Mouse (Mus musculus) intestine, postnatal 0 days (tissue): ENCODE results near the gene Spaca7. TPM values are rescaled to one million over a fixed set of nuclear protein-coding genes. Genes with fewer than 3 reads are reported as not detected.

Experiments used
- ATAC-seq: fragments of 200-750 bp; cut with Nextera tagmentation; 2 replicates; pipeline ENCODE4 v1.8.0; 2017; ENCODE audit warnings: mild to moderate bottlenecking, moderate TSS enrichment, moderate library complexity
- H3K27ac ChIP-seq: fragments of 300-500 bp; sonication (generic); 2 replicates; pipeline ENCODE4 v1.5.1; 2014; ENCODE audit warnings: mild to moderate bottlenecking, low read depth, low read length, moderate library complexity
- H3K27me3 ChIP-seq: fragments of 300-500 bp; sonication (generic); replicated peaks from 2 replicates; pipeline ENCODE4 v1.6.1; 2014; ENCODE audit warnings: low read length, mixed read lengths; ENCODE audit not compliant: control insufficient read depth, insufficient read depth
- H3K36me3 ChIP-seq: fragments of 300-500 bp; sonication (generic); 2 replicates; pipeline ENCODE4 v1.6.1; 2014; ENCODE audit warnings: mild to moderate bottlenecking, moderate library complexity; ENCODE audit not compliant: control insufficient read depth, insufficient read depth
- H3K4me1 ChIP-seq: fragments of 300-500 bp; sonication (generic); replicated peaks from 2 replicates; pipeline ENCODE4 v1.6.1; 2014; ENCODE audit warnings: antibody characterized with exemption, low read length, mixed read lengths; ENCODE audit not compliant: control insufficient read depth, insufficient read depth
- H3K4me2 ChIP-seq: fragments of 300-500 bp; sonication (generic); replicated peaks from 2 replicates; pipeline ENCODE4 v1.6.1; 2014; ENCODE audit warnings: low read depth, mild to moderate bottlenecking, moderate library complexity
- H3K4me3 ChIP-seq: fragments of 300-500 bp; sonication (generic); 2 replicates; pipeline ENCODE4 v1.5.1; 2014; ENCODE audit warnings: low read depth, low read length
- H3K9ac ChIP-seq: fragments of 300-500 bp; sonication (generic); 2 replicates; pipeline ENCODE4 v1.6.1; 2014; ENCODE audit warnings: mild to moderate bottlenecking, low read depth, low read length
- H3K9me3 ChIP-seq: fragments of 300-500 bp; sonication (generic); 2 replicates; pipeline ENCODE4 v1.6.1; 2016; ENCODE audit warnings: mixed run types; ENCODE audit not compliant: control insufficient read depth
- CTCF ChIP-seq: sonication (generic); IDR thresholded peaks from 2 replicates; pipeline ENCODE4 v1.5.1; 2016; ENCODE audit warnings: low read depth, mild to moderate bottlenecking, control low read depth, antibody characterized with exemption, moderate library complexity
- WGBS: fragments of 180-500 bp; shearing (Covaris S2); extraction: QIAGEN DNeasy Blood & Tissue Kit; methylation state at CpG from one replicate; pipeline ENCODE4 v1.1.7; 2014; 5-methylcytosine and 5-hydroxymethylcytosine counted together
- polyA plus RNA-seq: library from polyadenylated mRNA; unstranded; fragments of >200 nt; fragmentation: Nextera tagmentation; extraction: Ambion mirVana; gene quantifications from 2 replicates; pipeline ENCODE4 v1.2.1, GENCODE M21; 2015

Gene Spaca7
- polyA plus RNA-seq, result 0.29 and 0.50 TPM in 2 replicates

DNA sequence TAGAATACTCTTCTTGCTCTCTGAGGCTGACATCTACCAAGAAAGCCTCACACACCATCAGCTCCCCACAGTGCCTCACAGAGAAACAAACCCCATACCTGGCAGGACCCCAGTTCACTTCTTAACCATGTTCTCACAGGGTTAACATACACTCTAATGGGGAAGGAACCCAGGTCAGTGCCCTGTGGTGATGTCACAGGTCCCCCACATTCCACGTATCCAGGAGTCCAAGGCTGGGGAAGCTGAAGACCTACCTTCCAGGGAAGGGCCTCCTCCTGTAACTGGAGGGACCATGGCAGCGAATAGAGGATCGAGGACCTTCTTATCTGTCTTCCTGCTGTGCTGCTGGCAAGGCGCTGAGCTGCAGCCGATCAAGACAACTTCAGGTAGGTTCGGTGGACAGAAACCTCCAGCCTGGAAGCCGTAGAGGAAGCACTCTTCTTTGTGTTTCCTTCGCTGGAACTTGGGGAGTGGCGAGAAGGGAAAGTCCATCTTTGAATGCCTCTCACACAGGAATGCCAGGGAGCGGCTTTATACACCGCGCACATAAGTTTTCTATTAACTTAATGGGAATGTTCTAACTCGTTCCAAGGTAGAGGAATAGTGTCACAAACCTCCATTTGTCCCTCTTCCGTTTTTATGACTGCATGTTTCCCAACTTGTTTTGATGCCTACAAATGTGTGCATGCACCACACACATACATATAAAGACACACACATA lies at the start of gene Spaca7:
TSS of gene Spaca7 (plus strand) at position 216 of the 721 bp plus-strand sequence.
- Histone ChIP-seq H3K36me3 (no peaks in the 10 kb centered on the region), H3K27ac (no peak within 1 kb of the TSS), H3K27me3 (no peaks in the 10 kb centered on the region), H3K4me3 (no peak within 1 kb of the TSS), H3K9ac (no peak within 1 kb of the TSS), H3K4me1 (no peaks in the 10 kb centered on the region), H3K4me2 (peak within 1 kb of the TSS; percentile 38), H3K9me3 (no peaks in the 10 kb centered on the region)
- ATAC-seq, result peak; percentile 86
- TF ChIP-seq CTCF, result no peak
- 30% methylated on average over 14 of the region's 14 CpGs for WGBS

DNA sequence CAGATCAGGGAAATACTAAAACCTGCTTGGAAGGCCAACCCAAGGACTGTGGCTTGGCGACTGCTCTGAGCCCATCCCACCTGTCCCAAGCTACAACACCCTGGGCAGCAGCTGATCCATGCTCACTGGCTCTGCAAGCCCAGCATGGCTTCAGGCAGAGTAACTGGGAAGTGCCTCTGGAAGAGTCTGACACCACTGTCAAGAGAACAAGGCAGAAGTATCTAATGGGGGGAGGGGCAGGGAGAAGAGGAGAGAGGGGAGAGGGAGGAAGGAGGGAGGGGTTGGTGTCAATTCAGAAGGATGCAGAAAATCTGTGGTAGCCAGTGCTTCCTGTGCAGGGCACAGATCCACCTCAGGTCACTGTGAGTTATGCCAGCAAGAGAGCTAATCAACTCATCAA lies 48.5 kb upstream of the Spaca7 start:
- no peak for TF ChIP-seq CTCF

DNA sequence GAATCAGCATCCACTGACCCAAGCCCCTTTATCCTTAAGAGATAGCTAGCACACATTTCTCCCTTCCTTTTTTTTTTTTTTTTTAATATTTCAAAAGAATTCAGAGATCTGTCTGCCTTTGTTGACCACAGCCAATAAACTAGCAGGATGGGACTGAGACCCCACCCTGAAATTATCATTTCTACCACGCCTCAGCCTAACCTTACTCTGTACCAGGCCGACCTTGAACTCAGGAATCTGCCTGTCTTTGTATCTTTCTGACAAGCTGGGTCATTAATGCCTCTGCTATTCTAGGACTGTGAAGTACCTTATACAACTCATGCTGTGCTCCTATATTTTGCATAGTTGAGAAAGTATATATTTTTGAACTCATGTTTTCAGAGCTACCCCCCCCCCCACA lies 44.2 kb upstream of the Spaca7 start:
- H3K9me3 ChIP-seq, result no peaks in the 10 kb centered on the region
- 0 out of 2 replicates have a peak, but pooled peaks cover 2% of the 10 kb centered on the region for H3K27me3 ChIP-seq
- H3K4me2 ChIP-seq, result no peak overlapping the region
- no peaks in the 10 kb centered on the region for H3K36me3 ChIP-seq
- H3K4me1 ChIP-seq, result no peaks in the 10 kb centered on the region
- 63% methylated on average over 2 of the region's 2 CpGs for WGBS
- no peak overlapping the region for H3K27ac ChIP-seq
- H3K4me3 ChIP-seq, result no peak overlapping the region
- ATAC-seq, result no peak
- no peak overlapping the region for H3K9ac ChIP-seq
- TF ChIP-seq CTCF, result no peak

More for the DNA sequence above, 48.5 kb upstream of the Spaca7 start:
- Histone ChIP-seq H3K4me2 (no peak overlapping the region), H3K27ac (no peak overlapping the region), H3K9ac (no peak overlapping the region), H3K4me3 (no peak overlapping the region), H3K4me1 (no peaks in the 10 kb centered on the region), H3K27me3 (0 out of 2 replicates have a peak, but pooled peaks cover 2% of the 10 kb centered on the region), H3K36me3 (no peaks in the 10 kb centered on the region), H3K9me3 (0 out of 2 replicates have a peak, but pooled peaks cover 4% of the 10 kb centered on the region)
- no peak for ATAC-seq
- 8% methylated on average over 1 of the region's 1 CpGs for WGBS

DNA sequence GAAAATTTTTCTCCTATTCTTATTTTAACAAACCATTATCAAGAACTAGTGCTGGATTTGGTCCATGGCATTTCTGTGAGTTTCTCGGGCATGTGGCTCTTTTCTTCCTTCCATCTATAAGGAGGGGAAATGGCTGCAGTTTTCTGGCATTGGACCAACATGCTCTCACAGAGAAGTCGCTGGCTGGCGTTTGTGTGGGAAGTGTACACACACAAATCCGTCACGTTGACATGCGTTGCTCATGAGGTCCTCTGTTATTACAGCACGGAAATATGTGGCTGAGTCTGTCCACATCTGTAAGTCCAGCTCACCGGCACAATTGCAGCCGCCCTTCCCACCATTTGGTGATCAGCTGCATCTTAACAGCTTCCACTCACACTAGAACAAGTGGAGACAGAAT lies 37.2 kb upstream of the Spaca7 start:
- TF ChIP-seq CTCF, result no peak
- H3K4me3 ChIP-seq, result no peak overlapping the region
- no peak overlapping the region for H3K4me2 ChIP-seq
- no peak overlapping the region for H3K27ac ChIP-seq
- WGBS, result 47% methylated on average over 9 of the region's 9 CpGs
- ATAC-seq, result no peak
- no peaks in the 10 kb centered on the region; the same call in 1 of the 2 replicates for H3K27me3 ChIP-seq
- H3K36me3 ChIP-seq, result no peaks in the 10 kb centered on the region
- H3K4me1 ChIP-seq, result no peaks in the 10 kb centered on the region
- no peak overlapping the region for H3K9ac ChIP-seq
- no peaks in the 10 kb centered on the region for H3K9me3 ChIP-seq

DNA sequence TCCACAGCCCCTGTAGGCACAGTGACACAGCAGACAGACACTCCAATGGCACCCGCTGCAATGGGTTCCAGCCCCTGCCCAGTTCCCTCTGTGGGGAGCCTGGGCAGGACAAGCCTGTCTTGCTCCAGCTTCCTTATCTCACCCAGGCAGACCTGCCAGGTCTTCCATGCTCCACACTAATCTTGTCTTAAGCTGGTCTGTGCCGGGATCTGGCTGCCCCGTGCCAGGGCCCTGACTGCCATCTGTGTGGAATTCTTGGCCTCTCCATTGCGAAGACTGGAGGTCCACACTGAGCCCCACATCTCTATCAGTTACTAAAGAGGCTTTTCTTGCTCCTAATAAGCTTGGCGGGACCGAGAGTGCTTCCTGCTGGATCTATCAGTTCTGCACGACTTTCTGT lies 36.5 kb upstream of the Spaca7 start:
- H3K9ac ChIP-seq, result no peak overlapping the region
- H3K27me3 ChIP-seq, result no peaks in the 10 kb centered on the region; the same call in 1 of the 2 replicates
- no peaks in the 10 kb centered on the region for H3K9me3 ChIP-seq
- H3K4me1 ChIP-seq, result no peaks in the 10 kb centered on the region
- 87% methylated on average over 7 of the region's 7 CpGs for WGBS
- H3K27ac ChIP-seq, result no peak overlapping the region
- no peaks in the 10 kb centered on the region for H3K36me3 ChIP-seq
- H3K4me2 ChIP-seq, result no peak overlapping the region
- TF ChIP-seq CTCF, result no peak
- no peak for ATAC-seq
- H3K4me3 ChIP-seq, result no peak overlapping the region

DNA sequence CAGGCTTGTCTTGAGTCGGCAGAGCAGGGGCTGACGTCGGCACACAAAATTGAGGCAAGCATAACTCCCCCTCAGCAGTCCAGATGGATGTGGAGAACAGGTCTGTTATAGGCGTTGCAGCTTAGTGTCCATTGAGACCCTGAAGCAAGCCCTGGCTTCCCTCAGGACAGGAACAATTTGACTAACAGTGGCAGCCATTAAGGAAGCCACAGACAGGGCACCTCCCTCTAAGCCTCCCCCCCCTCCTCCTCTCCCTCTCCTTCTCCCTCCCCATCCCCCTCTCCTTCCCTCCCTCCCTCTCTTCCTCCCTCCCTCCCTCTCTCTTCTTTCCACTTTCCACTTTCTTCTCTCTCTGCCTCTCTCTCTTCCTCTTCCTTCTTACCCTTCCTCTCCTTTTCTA lies 27.6 kb upstream of the Spaca7 start:
- no peak overlapping the region for H3K4me2 ChIP-seq
- H3K27ac ChIP-seq, result no peak overlapping the region
- no peak for TF ChIP-seq CTCF
- no peaks in the 10 kb centered on the region for H3K4me1 ChIP-seq
- 74% methylated on average over 4 of the region's 4 CpGs for WGBS
- H3K9me3 ChIP-seq, result no peaks in the 10 kb centered on the region
- ATAC-seq, result no peak
- H3K27me3 ChIP-seq, result peaks cover 8% of the 10 kb centered on the region; the same call in 1 of the 2 replicates
- H3K9ac ChIP-seq, result no peak overlapping the region
- H3K36me3 ChIP-seq, result no peaks in the 10 kb centered on the region
- H3K4me3 ChIP-seq, result no peak overlapping the region
